Mouse (Mus musculus): Measurements from ENCODE around the gene Plbd2.

The Plbd2 gene

DNA sequence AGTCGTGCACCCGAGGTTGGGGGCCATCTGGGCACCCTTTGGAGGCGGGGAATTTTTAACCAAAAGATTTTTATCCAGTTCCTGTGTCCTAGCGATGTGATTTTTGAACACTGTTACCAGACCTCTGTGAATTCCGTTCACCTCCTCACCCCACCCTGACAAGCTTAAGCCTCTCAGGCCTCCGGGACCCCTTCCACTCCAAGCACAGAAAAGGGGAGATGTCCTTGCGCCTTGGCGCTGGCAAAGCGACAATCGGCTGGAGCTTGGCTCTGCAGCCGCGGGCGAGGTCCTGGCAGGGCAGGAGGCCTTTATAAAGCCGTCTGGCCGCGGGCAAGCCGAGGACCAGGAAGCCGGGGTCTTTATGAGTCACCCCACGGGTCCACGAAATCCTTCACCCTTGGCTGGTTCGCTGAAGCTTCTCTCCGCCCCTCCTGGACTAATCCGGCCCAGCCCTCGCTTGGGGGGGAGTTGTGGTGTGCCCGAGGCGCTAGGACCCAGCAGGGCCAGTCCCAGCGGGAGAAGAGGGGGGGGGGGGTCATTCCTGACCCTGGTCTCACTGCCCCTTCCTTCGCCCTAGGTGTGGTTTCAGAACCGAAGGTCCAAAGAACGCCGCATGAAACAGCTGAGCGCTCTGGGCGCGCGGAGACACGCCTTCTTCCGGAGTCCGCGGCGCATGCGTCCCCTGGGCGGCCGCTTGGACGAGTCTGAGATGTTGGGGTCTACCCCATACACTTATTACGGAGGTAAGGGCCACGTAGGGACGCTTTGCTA is 67.5 kb downstream of the Plbd2 start:
- DNase-seq = no peak

GRCm38 (mm10) chr5:120435006-120435681 is 68.3 kb downstream of the Plbd2 start:
- no peak for DNase-seq

DNA sequence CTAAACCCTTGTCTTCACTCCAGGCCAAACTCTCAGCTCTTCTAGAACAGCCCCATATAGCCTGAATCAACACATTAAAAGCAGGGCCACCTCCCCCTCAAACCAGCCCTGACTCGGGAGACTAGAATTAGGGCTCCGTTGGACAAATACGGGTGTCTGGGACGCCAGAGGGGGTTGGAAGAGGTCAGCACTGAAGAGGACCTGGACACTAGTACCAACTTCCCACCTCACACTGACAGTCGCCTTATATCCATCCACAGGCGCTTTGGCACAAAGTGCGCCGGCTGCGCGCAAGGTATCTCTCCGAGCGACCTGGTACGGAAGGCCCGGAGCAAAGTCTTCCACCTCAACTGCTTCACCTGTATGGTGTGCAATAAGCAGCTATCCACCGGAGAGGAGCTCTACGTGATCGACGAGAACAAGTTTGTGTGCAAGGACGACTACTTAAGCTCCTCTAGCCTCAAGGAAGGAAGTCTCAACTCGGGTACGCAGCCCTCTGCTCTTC is 69.1 kb downstream of the Plbd2 start:
- no peak for DNase-seq

All from thymus, postnatal 4 days (tissue).